14 mouse cellular contexts compared by ENCODE assay signal in genomic region chr9:42885123-42885522, GRCm38 (mm10).
"Had no signal": no experiment of that assay in that cellular context is flagged by ENCODE, and none has a peak within 500 bp of the region (broad histone marks: within the 10 kb centered on the region; RNA-seq: fewer than 3 reads in every experiment).

No protein-coding gene starts in this region.

- ATAC-seq: liver, postnatal 0 days; lung, postnatal 0 days had no signal

- H3K4me2 ChIP-seq: kidney, embryonic 15.5 days; limb, embryonic 12.5 days; limb, embryonic 15.5 days; liver, embryonic 11.5 days; lung, embryonic 14.5 days; midbrain, embryonic 12.5 days; neural tube, embryonic 13.5 days had no signal

- H3K27ac ChIP-seq: kidney, embryonic 15.5 days; limb, embryonic 12.5 days; limb, embryonic 15.5 days; liver, embryonic 14.5 days; midbrain, embryonic 12.5 days; neural tube, embryonic 13.5 days had no signal

- H3K9me3 ChIP-seq: kidney, embryonic 15.5 days; limb, embryonic 12.5 days; limb, embryonic 15.5 days; midbrain, embryonic 12.5 days; neural tube, embryonic 13.5 days had no signal

- H3K4me3 ChIP-seq: kidney, embryonic 15.5 days; limb, embryonic 12.5 days; limb, embryonic 15.5 days; megakaryocyte, embryonic 14.5 days; midbrain, embryonic 12.5 days; neural tube, embryonic 13.5 days had no signal

- DNase-seq: left cerebral cortex, postnatal 4 days; liver, postnatal 0 days; lung, embryonic 14.5 days; thymus, adult 18-20 months; thymus, postnatal 36 days had no signal

- H3K36me3 ChIP-seq: kidney, embryonic 15.5 days; limb, embryonic 12.5 days; limb, embryonic 15.5 days; midbrain, embryonic 12.5 days; neural tube, embryonic 13.5 days had no signal

- H3K9ac ChIP-seq: kidney, embryonic 15.5 days; limb, embryonic 12.5 days; limb, embryonic 15.5 days; liver, embryonic 14.5 days; liver, postnatal 0 days; lung, embryonic 14.5 days; midbrain, embryonic 12.5 days; neural tube, embryonic 13.5 days had no signal
